In the genomic region with DNA sequence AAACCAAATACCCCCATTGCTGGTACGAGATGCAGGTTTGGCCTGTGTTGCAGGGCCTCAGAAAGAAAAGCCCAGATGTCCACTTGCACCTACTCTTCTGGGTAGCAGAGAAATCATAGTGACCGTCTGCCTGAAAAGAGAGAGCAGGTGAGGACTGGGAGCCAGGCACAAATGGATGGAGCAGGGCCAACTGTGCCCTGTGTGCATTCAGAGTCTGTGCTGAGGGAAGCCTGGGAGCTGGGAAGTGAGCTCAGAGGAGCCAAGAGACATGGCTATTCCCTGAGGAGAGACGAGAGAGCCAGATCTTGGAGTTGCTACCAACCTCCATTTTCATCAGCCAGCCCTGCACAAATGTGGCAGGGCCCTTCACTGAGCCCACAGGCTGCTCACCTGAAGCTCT, we compare ENCODE assay signal across 16 mouse cellular contexts.
A peak's percentile ranks its signal among the peaks of the same experiment; 100 is the strongest.
DNase-seq lines count a peak whose midpoint lies in the region.
"Had no signal": no experiment of that assay in that cellular context is flagged by ENCODE, and none has a peak within 500 bp of the region (broad histone marks: within the 10 kb centered on the region; RNA-seq: fewer than 3 reads in every experiment).

No protein-coding gene starts in this region.

- peak; percentile 11 for DNase-seq in adrenal gland, postnatal 14 days
- DNase-seq in adrenal gland, postnatal 25 days: no peak
- DNase-seq in MN1 (ENCODE audit: low spot score): peak; percentile 18
- DNase-seq in cerebellum, adult 18-20 months: peak; percentile 81 to 87
- peak; percentile 61 to 64 for DNase-seq in cerebellum, postnatal 10 days
- no peak for DNase-seq in ovary, adult 18-20 months (ENCODE audit: low spot score)
- DNase-seq in neural tube, embryonic 10.5 days (ENCODE audit: extremely low spot score, low spot score): no peak
- DNase-seq in kidney, postnatal 14 days: no peak
- DNase-seq: heart, postnatal 10 days; kidney, adult 8-10 months; liver, embryonic 13.5 days; lung, adult 18-20 months; right cerebral cortex, adult 18-20 months; right cerebral cortex, postnatal 4 days; thymus, adult 2 months; thymus, postnatal 36 days had no signal

Comparison
In these comparisons a context has a peak if more than half of its experiments do, and no peak if none do; other contexts are left out.
1. DNase-seq: peak in adrenal gland, postnatal 14 days (single experiment), MN1 (single experiment), cerebellum, adult 18-20 months (2 of 2) and cerebellum, postnatal 10 days (2 of 2); none in adrenal gland, postnatal 25 days (single experiment), ovary, adult 18-20 months (single experiment), neural tube, embryonic 10.5 days (single experiment) and kidney, postnatal 14 days (single experiment).